Mouse (Mus musculus) embryo, embryonic 11 days (tissue): ENCODE results near the gene Cyp4f14.

Source experiments
- DNase-seq: peaks from one replicate; pipeline ENCODE4 v3.0.0-alpha.2; 2015

The Cyp4f14 gene

GRCm38 (mm10) chr17:32917131-32917530 is at the start of gene Cyp4f14:
Gene Cyp4f14, minus strand, starts transcription at chr17:32917342.
- DNase-seq: no peak

- DNase-seq: peak; percentile 92
Observed at GRCm38 (mm10) chr17:32965623-32966290, 48.6 kb upstream of the Cyp4f14 start, which contains the start of gene Zfp472. Gene Zfp472, plus strand, starts transcription at chr17:32965814.

GRCm38 (mm10) chr17:32965253-32965622 is 48.1 kb upstream of the Cyp4f14 start:
- no peak for DNase-seq

GRCm38 (mm10) chr17:32951441-32951840 is 34.3 kb upstream of the Cyp4f14 start:
- DNase-seq: peak; percentile 76

GRCm38 (mm10) chr17:32951006-32951405 is 33.9 kb upstream of the Cyp4f14 start:
- DNase-seq: no peak

- DNase-seq: no peak
Observed at GRCm38 (mm10) chr17:32950136-32950535, 33.0 kb upstream of the Cyp4f14 start.

GRCm38 (mm10) chr17:32947215-32947914 is 30.2 kb upstream of the Cyp4f14 start, which contains the start of gene Cyp4f13:
Gene Cyp4f13, minus strand, starts transcription at chr17:32947402.
- DNase-seq: peak; percentile 76

- no peak for DNase-seq
Observed at GRCm38 (mm10) chr17:32946716-32947115, 29.6 kb upstream of the Cyp4f14 start.

- no peak for DNase-seq
Observed at GRCm38 (mm10) chr17:32944402-32945035, 27.4 kb upstream of the Cyp4f14 start.

GRCm38 (mm10) chr17:32943661-32944060 is 26.5 kb upstream of the Cyp4f14 start:
- DNase-seq: no peak

- DNase-seq: no peak
Observed at GRCm38 (mm10) chr17:32939831-32940230, 22.7 kb upstream of the Cyp4f14 start.

GRCm38 (mm10) chr17:32927803-32928202 is 10.7 kb upstream of the Cyp4f14 start:
- no peak for DNase-seq

GRCm38 (mm10) chr17:32924658-32925312 is 7.6 kb upstream of the Cyp4f14 start:
- DNase-seq: peak; percentile 89

GRCm38 (mm10) chr17:32923681-32924080 is 6.5 kb upstream of the Cyp4f14 start:
- no peak for DNase-seq

GRCm38 (mm10) chr17:32919123-32919522 is 2.0 kb upstream of the Cyp4f14 start:
- DNase-seq: no peak

GRCm38 (mm10) chr17:32916075-32916474 is 1.1 kb downstream of the Cyp4f14 start:
- DNase-seq: no peak

GRCm38 (mm10) chr17:32906172-32906571 is 11.0 kb downstream of the Cyp4f14 start:
- DNase-seq: no peak

- DNase-seq: peak; percentile 63
Observed at GRCm38 (mm10) chr17:32905239-32905638, 11.9 kb downstream of the Cyp4f14 start.

GRCm38 (mm10) chr17:32904414-32904813 is 12.7 kb downstream of the Cyp4f14 start:
- peak; percentile 15 for DNase-seq

- DNase-seq: no peak
Observed at GRCm38 (mm10) chr17:32901751-32902525, 15.2 kb downstream of the Cyp4f14 start.

GRCm38 (mm10) chr17:32895421-32895820 is 21.7 kb downstream of the Cyp4f14 start:
- no peak for DNase-seq

- no peak for DNase-seq
Observed at GRCm38 (mm10) chr17:32893901-32894300, 23.2 kb downstream of the Cyp4f14 start.
